Mouse (Mus musculus) thymus, adult 2 months (tissue): ENCODE results near the gene Duxbl3.

Experiments used
- CTCF ChIP-seq: fragments of 200-500 bp; IDR thresholded peaks from 2 replicates; pipeline ENCODE4 v1.5.1; 2012; ENCODE audit warnings: mild to moderate bottlenecking, control low read depth, low read length, moderate library complexity, borderline replicate concordance; ENCODE audit not compliant: control insufficient read depth, poor library complexity, insufficient read depth; ENCODE audit errors: extremely low read depth
- POLR2A ChIP-seq: fragments of 200-500 bp; IDR thresholded peaks from 2 replicates; pipeline ENCODE4 v1.6.1; 2012; ENCODE audit warnings: mild to moderate bottlenecking, low read length, control low read depth, moderate library complexity; ENCODE audit not compliant: control insufficient read depth, poor library complexity, insufficient read depth; ENCODE audit errors: extremely low read depth

GRCm38 (mm10) chr14:26309511-26309910 is 51.7 kb downstream of the Duxbl3 start:
- no peak for TF ChIP-seq CTCF
- no peak for TF ChIP-seq POLR2A
